Mouse (Mus musculus) midbrain, embryonic 14.5 days (tissue): ENCODE results near the gene Numa1. TPM values are rescaled to one million over a fixed set of nuclear protein-coding genes. Genes with fewer than 3 reads are reported as not detected.
"Not testable (repeated sequence)": the region's sequence is repeated elsewhere in the genome, so short reads cannot be mapped to it uniquely, and the experiment has no call there.

Experiments
- ATAC-seq: fragments of 200-750 bp; cut with Nextera tagmentation; 2 replicates; pipeline ENCODE4 v1.8.0; 2017; ENCODE audit warnings: moderate number of reproducible peaks, moderate library complexity; ENCODE audit not compliant: low FRiP score, low TSS enrichment
- DNase-seq: peaks from one replicate; pipeline ENCODE4 v3.0.0-alpha.2; 2015
- H3K27ac ChIP-seq: fragments of 300-500 bp; sonication (generic); replicated peaks from 2 replicates; pipeline ENCODE4 v1.5.1; 2014; ENCODE audit warnings: mild to moderate bottlenecking, low read depth, low read length, moderate library complexity
- H3K27me3 ChIP-seq: fragments of 300-500 bp; sonication (generic); 2 replicates; pipeline ENCODE4 v1.6.1; 2014; ENCODE audit warnings: low read length, control low read depth, mixed read lengths; ENCODE audit not compliant: control insufficient read depth, insufficient read depth
- H3K36me3 ChIP-seq: fragments of 300-500 bp; sonication (generic); 2 replicates; pipeline ENCODE4 v1.6.1; 2014; ENCODE audit warnings: low read length, control low read depth; ENCODE audit not compliant: control insufficient read depth, insufficient read depth
- H3K4me1 ChIP-seq: fragments of 300-500 bp; sonication (generic); 2 replicates; pipeline ENCODE4 v1.6.1; 2014; ENCODE audit warnings: mild to moderate bottlenecking, antibody characterized with exemption, low read length, control low read depth; ENCODE audit not compliant: control insufficient read depth, insufficient read depth
- H3K4me2 ChIP-seq: fragments of 300-500 bp; sonication (generic); 2 replicates; pipeline ENCODE4 v1.6.1; 2014; ENCODE audit warnings: mild to moderate bottlenecking, low read length, moderate library complexity
- H3K4me3 ChIP-seq: fragments of 300-500 bp; sonication (generic); replicated peaks from 2 replicates; pipeline ENCODE4 v1.5.1; 2014; ENCODE audit warnings: low read depth, low read length
- H3K9ac ChIP-seq: fragments of 300-500 bp; sonication (generic); replicated peaks from 2 replicates; pipeline ENCODE4 v1.6.1; 2014; ENCODE audit warnings: mild to moderate bottlenecking, low read length, moderate library complexity
- H3K9me3 ChIP-seq: fragments of 300-500 bp; sonication (generic); 2 replicates; pipeline ENCODE4 v1.6.1; 2016; ENCODE audit warnings: low read length, control low read depth, mixed read lengths; ENCODE audit not compliant: control insufficient read depth
- WGBS: fragments of 180-500 bp; shearing (Covaris S2); extraction: QIAGEN DNeasy Blood & Tissue Kit; methylation state at CpG from one replicate; pipeline ENCODE4 v1.1.7; 2014; 5-methylcytosine and 5-hydroxymethylcytosine counted together
- polyA plus RNA-seq: library from polyadenylated mRNA; unstranded; fragments of >200 nt; fragmentation: Nextera tagmentation; extraction: Ambion mirVana; gene quantifications from 2 replicates; pipeline ENCODE4 v1.2.1, GENCODE M21; 2014

Gene Numa1
- polyA plus RNA-seq, 1 experiment from 2014 or later = 73.6 TPM

DNA sequence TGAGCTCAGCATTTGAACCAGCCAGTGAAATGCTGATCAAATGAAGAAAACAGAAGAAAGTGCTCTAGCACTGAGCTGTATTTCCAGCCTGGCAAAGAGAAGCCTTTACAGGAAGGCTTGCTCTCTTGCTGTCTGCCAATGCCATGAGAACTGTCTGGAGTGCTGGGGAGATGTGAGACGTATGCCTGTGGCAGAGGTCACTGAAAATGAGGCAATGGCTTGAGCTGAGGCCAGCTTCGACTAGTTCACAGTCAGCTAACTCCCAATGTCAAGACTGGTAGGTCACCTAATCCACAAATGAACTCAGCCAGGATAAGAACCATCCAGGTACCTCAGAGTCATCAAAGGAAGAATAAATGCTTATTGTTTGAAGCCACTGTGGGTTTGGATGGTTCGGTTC is 5.8 kb upstream of the Numa1 start:
- Histone ChIP-seq H3K9me3 (no peaks in the 10 kb centered on the region), H3K4me3 (no peak overlapping the region), H3K27ac (no peak overlapping the region), H3K27me3 (no peaks in the 10 kb centered on the region), H3K36me3 (no peaks in the 10 kb centered on the region), H3K4me2 (no peak overlapping the region), H3K9ac (no peak overlapping the region), H3K4me1 (peaks cover 5% of the 10 kb centered on the region; the same call in 1 of the 2 replicates)
- 89% methylated on average over 3 of the region's 3 CpGs for WGBS
- DNase-seq (no peak), ATAC-seq (no peak)

DNA sequence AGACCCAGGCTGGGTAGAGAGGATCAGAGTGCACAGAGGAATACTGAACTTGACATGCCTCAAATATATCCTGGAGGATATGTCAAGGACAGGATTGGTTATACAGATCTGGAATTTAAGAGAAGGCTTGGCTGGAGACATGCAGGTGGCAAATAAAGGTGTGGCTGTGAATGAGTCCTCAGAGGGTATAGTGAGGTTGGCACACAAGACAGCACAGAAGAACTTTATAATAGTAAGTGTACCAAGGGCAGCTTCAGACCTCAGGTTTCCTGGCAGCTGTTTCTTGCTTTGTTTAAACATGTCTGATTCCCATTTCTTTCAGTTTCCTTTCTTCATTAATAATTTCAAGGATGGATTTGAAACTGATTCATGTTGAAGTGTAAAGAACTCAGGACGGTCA is 1.4 kb upstream of the Numa1 start:
- Histone ChIP-seq H3K4me2 (peak overlapping the region; percentile 70), H3K4me3 (no peak overlapping the region), H3K27ac (no peak overlapping the region), H3K4me1 (peaks cover 16% of the 10 kb centered on the region), H3K27me3 (no peaks in the 10 kb centered on the region), H3K36me3 (no peaks in the 10 kb centered on the region), H3K9ac (no peak overlapping the region), H3K9me3 (no peaks in the 10 kb centered on the region)
- ATAC-seq (no peak), DNase-seq (no peak)
- 98% methylated on average over 1 of the region's 1 CpGs for WGBS

DNA sequence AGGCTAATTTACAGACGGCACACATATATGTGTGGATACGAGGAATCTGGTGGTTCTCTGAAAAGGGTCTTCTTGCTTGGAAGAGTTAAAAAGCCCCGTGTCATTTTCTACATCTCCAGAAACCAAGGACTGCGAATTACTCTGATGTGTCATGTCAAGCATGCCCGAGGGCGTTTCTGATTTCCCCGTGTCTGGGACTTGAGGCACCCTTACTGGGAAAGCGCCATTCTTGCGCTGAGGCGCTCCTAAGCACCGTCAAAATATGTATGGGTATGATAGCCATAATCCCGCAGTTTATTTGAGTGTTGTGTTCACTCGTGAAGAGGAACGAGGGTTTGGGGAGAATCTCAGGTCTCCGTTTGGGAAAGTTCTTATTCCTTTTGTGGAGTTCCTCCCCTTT is 611 bp upstream of the Numa1 start:
- Histone ChIP-seq H3K9me3 (no peaks in the 10 kb centered on the region), H3K4me2 (peak overlapping the region; percentile 70), H3K36me3 (no peaks in the 10 kb centered on the region), H3K4me1 (peaks cover 16% of the 10 kb centered on the region), H3K4me3 (peak overlapping the region; percentile 88), H3K27ac (no peak overlapping the region), H3K9ac (peak overlapping the region; percentile 55; the same call in 1 of the 2 replicates), H3K27me3 (no peaks in the 10 kb centered on the region)
- DNase-seq (peak; percentile 51), ATAC-seq (peak; percentile 26; the same call in 1 of the 2 replicates)
- 8% methylated on average over 15 of the region's 15 CpGs for WGBS

DNA sequence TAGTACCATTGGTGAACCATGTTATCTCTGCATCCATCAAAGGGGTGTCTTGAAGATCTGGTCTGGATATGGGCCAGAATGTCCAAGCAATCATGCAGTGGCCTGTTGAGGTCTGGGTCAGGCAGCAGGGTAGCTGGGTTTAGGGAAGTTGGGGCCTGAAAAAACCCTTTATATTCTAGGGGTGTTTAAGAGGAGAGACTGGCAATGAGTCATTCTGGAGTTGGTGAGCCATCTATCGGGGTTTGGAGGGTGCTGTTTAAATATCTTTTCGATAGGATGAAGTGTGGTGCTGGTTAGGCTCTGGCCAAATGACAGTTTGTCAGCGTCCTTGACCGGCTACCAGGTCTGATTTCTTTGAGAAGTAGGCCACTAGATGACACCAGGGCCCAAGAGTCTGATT is 2.0 kb downstream of the Numa1 start:
- Histone ChIP-seq H3K9ac (no peak overlapping the region), H3K4me3 (no peak overlapping the region), H3K27ac (no peak overlapping the region), H3K4me1 (peaks cover 16% of the 10 kb centered on the region), H3K9me3 (no peaks in the 10 kb centered on the region), H3K4me2 (no peak overlapping the region), H3K27me3 (no peaks in the 10 kb centered on the region), H3K36me3 (0 out of 2 replicates have a peak, but pooled peaks cover 3% of the 10 kb centered on the region)
- ATAC-seq = no peak
- 98% methylated on average over 4 of the region's 4 CpGs for WGBS
- no peak for DNase-seq

DNA sequence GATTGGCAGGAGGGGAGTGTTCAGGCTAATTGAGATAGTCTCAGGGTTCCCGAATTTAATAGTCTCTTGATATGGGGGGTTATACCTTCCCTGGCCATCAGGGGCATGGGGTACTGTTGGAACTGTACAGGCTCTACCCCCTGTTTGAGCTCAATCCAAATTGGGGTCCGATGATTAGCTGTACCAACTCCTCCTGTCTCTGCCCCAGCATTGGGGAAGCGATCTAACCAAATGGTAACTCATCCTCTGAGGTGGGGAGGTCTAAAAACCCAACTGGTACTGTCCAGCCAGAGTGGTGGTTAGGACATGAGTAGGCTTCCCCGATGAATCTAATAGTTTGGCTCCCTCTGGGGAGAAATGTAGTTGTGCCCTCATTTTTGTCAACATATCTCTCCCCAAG is 3.1 kb downstream of the Numa1 start:
- no peak overlapping the region for H3K4me3 ChIP-seq
- H3K9me3 ChIP-seq = no peaks in the 10 kb centered on the region
- peaks cover 16% of the 10 kb centered on the region for H3K4me1 ChIP-seq
- H3K36me3 ChIP-seq = 0 out of 2 replicates have a peak, but pooled peaks cover 3% of the 10 kb centered on the region
- H3K4me2 ChIP-seq = no peak overlapping the region
- H3K27ac ChIP-seq = no peak overlapping the region
- H3K9ac ChIP-seq = no peak overlapping the region
- no peak for DNase-seq
- WGBS = 96% methylated on average over 4 of the region's 4 CpGs
- ATAC-seq = no peak
- no peaks in the 10 kb centered on the region for H3K27me3 ChIP-seq

DNA sequence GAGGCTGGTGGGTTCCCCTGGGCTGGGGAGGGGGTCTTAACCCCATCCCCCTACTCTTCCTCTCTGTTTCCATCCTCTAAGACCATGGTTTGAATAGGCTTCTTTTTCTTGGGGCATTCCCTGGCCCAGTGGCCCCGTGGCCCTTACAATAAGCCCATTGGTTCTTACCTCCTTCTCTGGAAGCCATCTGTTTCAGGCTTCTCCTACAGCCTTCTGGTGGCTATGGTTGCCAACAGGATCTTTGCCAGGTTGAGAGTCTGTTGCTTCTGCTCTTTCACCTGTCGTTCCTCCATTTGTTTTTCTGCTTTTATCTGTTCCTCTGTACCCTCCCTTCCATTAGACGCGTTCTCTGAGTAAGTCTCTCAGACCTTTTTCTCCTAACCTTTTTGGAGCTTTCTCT is 3.7 kb downstream of the Numa1 start:
- 96% methylated on average over 4 of the region's 4 CpGs for WGBS
- Histone ChIP-seq H3K4me1 (peaks cover 16% of the 10 kb centered on the region), H3K27ac (no peak overlapping the region), H3K36me3 (0 out of 2 replicates have a peak, but pooled peaks cover 3% of the 10 kb centered on the region), H3K4me3 (no peak overlapping the region), H3K27me3 (no peaks in the 10 kb centered on the region), H3K9me3 (no peaks in the 10 kb centered on the region), H3K4me2 (no peak overlapping the region), H3K9ac (no peak overlapping the region)
- no peak for DNase-seq
- ATAC-seq = no peak

DNA sequence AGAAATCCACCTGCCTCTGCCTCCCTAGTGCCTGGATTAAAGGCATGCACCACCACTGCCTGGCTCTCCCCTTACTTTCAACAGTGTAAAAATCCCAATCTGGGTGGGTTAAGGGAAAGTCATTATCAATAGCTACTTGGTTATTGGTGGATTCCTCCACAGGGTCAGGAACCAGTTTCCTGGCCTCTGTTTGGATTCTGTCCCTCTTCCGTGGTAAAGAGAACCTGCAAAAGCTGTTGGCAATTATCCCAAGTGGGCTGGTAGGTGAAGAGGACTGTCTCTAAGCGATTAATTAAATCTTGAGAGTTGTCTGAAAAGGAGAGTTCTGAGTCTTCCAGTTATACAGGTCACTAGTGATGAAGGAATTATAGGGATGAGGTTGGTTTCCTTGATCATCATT is 4.4 kb downstream of the Numa1 start:
- H3K9ac ChIP-seq = no peak overlapping the region
- H3K27me3 ChIP-seq = no peaks in the 10 kb centered on the region
- 0 out of 2 replicates have a peak, but pooled peaks cover 3% of the 10 kb centered on the region for H3K36me3 ChIP-seq
- H3K4me2 ChIP-seq = no peak overlapping the region
- peaks cover 10% of the 10 kb centered on the region for H3K4me1 ChIP-seq
- no peak for ATAC-seq
- no peaks in the 10 kb centered on the region for H3K9me3 ChIP-seq
- no peak overlapping the region for H3K27ac ChIP-seq
- DNase-seq = no peak
- no peak overlapping the region for H3K4me3 ChIP-seq
- WGBS = 88% methylated on average over 2 of the region's 2 CpGs

DNA sequence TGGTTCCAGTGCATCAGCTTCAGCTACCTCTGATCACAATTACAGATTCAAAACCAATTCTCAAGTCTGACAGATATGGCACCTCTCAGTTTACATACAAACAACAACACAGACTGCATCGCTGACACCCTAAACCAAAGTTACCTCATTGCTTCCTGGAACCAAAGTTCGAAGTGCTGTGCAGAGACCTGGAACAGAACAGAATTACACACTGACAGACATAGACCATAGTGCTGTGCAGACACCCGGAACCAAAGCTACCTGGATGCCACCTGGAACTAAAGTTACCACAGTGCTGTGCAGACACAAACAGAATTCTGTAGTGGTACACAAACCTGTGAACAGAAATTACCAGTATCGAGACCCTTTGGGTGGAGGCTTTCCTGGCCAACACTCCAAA is 5.8 kb downstream of the Numa1 start:
- no peak overlapping the region for H3K4me2 ChIP-seq
- H3K9ac ChIP-seq = no peak overlapping the region
- no peak overlapping the region for H3K4me3 ChIP-seq
- WGBS = 95% methylated on average over 4 of the region's 4 CpGs
- no peaks in the 10 kb centered on the region for H3K9me3 ChIP-seq
- no peak for DNase-seq
- peaks cover 6% of the 10 kb centered on the region for H3K4me1 ChIP-seq
- ATAC-seq = no peak
- 0 out of 2 replicates have a peak, but pooled peaks cover 3% of the 10 kb centered on the region for H3K36me3 ChIP-seq
- H3K27me3 ChIP-seq = no peaks in the 10 kb centered on the region
- no peak overlapping the region for H3K27ac ChIP-seq

DNA sequence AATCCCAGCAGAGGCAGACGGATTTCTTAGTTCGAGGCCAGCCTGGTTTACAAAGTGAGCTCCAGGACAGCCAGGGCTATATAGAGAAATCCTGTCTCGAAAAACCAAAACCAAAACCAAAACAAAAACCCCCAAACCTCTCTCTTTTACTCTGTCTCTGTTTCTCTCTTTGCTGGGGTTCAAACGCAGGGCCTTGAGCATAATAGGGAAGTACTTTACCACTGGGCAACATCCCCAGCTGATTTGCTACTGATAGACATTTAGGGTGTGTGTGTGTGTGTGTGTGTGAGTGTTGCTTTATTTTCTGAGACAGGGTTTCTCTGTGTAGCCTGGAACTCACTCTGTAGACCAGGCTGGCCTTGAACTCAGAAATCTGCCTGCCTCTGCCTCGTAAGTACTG is 15.1 kb downstream of the Numa1 start:
- H3K4me1 ChIP-seq, H3K4me2 ChIP-seq, H3K4me3 ChIP-seq, H3K27me3 ChIP-seq, ATAC-seq, H3K9me3 ChIP-seq, H3K36me3 ChIP-seq, H3K27ac ChIP-seq, H3K9ac ChIP-seq, DNase-seq: not testable (repeated sequence)
- WGBS = 94% methylated on average over 5 of the region's 5 CpGs
